Mouse (Mus musculus) embryo, embryonic 11.5 days (tissue): Measurements from ENCODE around the gene Rnf13.
"Not testable (repeated sequence)": the region's sequence is repeated elsewhere in the genome, so short reads cannot be mapped to it uniquely, and the experiment has no call there.

Source experiments
- DNase-seq: peaks from one replicate; pipeline ENCODE4 v3.0.0-alpha.2; 2012; ENCODE audit warnings: low read depth, low spot score

Rnf13 gene

GRCm38 (mm10) chr3:57735511-57736370, at the start of gene Rnf13:
TSS of gene Rnf13 (plus strand) at chr3:57736062.
- peak; percentile 89 for DNase-seq

- DNase-seq: no peak
Measured at GRCm38 (mm10) chr3:57691772-57692171, 44.1 kb upstream of the Rnf13 start.

GRCm38 (mm10) chr3:57692719-57693118, 43.1 kb upstream of the Rnf13 start, which contains the start of gene Ankub1:
TSS of gene Ankub1 (minus strand) at chr3:57692799.
- no peak for DNase-seq

GRCm38 (mm10) chr3:57696249-57696648, 39.6 kb upstream of the Rnf13 start:
- DNase-seq: no peak

GRCm38 (mm10) chr3:57696779-57697178, 39.1 kb upstream of the Rnf13 start:
- no peak for DNase-seq

GRCm38 (mm10) chr3:57714151-57714550, 21.7 kb upstream of the Rnf13 start:
- no peak for DNase-seq

GRCm38 (mm10) chr3:57732206-57732915, 3.5 kb upstream of the Rnf13 start:
- DNase-seq: no peak

GRCm38 (mm10) chr3:57736419-57737095, 695 bp downstream of the Rnf13 start:
- no peak for DNase-seq

GRCm38 (mm10) chr3:57739830-57740229, 4.0 kb downstream of the Rnf13 start:
- no peak for DNase-seq

GRCm38 (mm10) chr3:57748576-57749267, 12.9 kb downstream of the Rnf13 start:
- no peak for DNase-seq

- DNase-seq: no peak
Measured at GRCm38 (mm10) chr3:57776915-57777314, 41.1 kb downstream of the Rnf13 start.

GRCm38 (mm10) chr3:57788472-57788871, 52.6 kb downstream of the Rnf13 start:
- no peak for DNase-seq

GRCm38 (mm10) chr3:57789005-57789962, 53.4 kb downstream of the Rnf13 start:
- DNase-seq: no peak

- DNase-seq: no peak
Measured at GRCm38 (mm10) chr3:57791104-57791503, 55.2 kb downstream of the Rnf13 start.

GRCm38 (mm10) chr3:57795071-57795470, 59.2 kb downstream of the Rnf13 start:
- not testable (repeated sequence) for DNase-seq

- DNase-seq: no peak
Measured at GRCm38 (mm10) chr3:57815447-57815846, 79.6 kb downstream of the Rnf13 start.

- no peak for DNase-seq
Measured at GRCm38 (mm10) chr3:57825866-57826265, 90.0 kb downstream of the Rnf13 start.

- DNase-seq: no peak
Measured at GRCm38 (mm10) chr3:57833585-57833984, 97.7 kb downstream of the Rnf13 start.

- no peak for DNase-seq
Measured at GRCm38 (mm10) chr3:57836911-57837310, 101.0 kb downstream of the Rnf13 start.

- DNase-seq: peak; percentile 14
Measured at GRCm38 (mm10) chr3:57843775-57844174, 107.9 kb downstream of the Rnf13 start.
